Mouse (Mus musculus): ENCODE measurements around the gene Rap1a.

Rap1a gene

DNA sequence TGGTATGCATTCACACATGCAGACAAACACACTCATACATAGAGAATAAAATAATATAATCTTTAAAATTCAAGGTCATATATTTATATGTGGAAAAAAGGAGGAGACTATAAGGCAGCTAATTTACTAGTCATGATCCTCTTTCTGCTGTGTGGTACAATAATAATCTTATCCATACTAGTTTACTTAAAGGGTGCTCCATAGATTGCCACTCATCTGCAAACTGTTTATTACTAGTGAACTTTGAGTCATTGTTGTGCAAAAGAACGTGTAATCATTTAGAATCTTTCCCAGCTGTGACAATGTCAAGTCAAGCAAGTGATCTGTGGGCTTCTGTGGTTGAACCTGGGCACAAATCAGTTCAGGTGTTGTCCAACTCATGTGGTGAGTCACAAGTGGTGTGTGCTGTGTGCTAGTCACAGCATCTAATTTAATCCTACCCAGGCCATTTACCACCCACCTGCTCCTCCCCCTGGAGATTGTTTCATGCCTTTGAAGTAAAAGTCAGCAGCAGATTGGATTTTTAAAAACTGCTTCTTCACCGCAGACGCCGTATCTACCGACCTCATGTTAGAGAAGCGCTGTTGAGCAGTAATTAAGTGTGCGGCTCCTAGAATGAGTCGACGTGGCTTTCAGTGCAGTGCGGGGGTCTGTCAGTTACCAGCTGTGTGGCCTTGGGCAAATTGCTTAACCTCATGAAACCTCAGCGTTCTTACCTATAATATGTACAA, 5.5 kb upstream of the Rap1a start:
- DNase-seq (ENCODE audit: low read depth, low spot score): no peak

DNA sequence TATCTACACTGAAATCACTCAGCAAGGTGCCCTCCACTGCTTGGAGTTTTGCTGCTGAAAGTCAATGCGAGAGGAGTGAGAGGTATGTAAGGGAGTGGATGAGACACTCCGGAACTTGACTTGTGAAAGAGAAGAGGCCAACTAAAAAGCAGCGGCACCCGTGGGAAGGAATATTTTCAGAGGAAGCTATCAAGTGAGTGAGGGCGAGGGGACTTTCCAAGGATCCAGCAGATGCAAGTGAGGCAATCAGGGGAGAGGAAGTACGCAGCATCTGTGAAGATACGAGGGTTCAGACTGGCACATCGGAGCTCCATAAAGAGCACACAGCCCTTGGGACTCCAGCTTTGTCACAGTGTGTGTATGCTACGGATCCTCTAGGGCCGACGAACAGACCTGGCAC, 2.5 kb upstream of the Rap1a start:
- no peak for DNase-seq (ENCODE audit: low read depth, low spot score)

DNA sequence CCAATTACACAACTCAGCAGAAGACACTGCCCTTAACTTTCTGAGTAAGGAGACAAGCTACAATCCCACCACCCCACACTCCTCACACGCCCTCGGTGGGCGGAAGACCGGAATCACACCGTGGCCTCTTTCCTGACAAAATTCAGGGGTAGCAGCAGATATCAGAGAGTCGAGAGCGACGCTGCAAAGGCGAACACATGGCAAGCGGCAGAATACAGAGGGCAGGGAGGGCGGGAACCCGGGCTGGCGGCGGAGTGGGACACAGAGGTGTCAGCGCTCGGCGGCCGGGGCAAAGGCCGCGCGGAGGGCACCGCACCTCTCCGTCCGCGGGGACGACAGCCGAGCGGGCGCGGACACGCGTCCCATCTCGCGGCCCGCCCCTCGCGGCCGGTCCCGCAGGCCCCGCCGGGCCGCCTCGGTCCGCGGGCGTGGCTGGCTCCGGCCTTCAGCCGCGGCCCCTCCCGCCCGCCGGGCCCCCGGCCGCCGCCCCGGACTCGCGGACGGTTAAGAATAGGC, 403 bp downstream of the Rap1a start:
- DNase-seq (ENCODE audit: low read depth, low spot score): no peak

DNA sequence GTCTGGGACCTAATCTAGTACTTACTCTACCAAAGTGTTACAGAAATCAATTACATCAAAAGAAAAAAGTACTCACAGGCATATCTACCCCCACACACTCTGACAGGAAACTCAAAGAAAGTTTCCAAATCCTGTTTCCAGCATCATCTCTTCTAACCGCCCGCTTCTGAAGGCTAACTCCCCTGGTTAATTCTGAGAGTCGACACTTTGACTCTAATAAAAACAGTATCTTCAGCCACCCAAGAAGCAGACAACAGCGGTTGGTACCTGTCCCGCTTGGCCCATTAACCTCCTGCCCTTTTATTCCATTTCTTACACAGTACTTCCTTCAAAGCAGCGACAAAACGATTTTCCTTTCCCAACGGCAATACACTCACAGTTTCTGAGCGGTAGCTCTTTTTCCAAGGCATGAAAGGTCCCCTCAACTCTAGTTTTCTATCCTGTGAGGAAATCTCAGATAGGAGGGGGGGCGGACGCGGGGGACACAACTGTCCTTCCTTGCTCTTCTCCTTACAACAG, 921 bp downstream of the Rap1a start:
- DNase-seq (ENCODE audit: low read depth, low spot score): no peak

DNA sequence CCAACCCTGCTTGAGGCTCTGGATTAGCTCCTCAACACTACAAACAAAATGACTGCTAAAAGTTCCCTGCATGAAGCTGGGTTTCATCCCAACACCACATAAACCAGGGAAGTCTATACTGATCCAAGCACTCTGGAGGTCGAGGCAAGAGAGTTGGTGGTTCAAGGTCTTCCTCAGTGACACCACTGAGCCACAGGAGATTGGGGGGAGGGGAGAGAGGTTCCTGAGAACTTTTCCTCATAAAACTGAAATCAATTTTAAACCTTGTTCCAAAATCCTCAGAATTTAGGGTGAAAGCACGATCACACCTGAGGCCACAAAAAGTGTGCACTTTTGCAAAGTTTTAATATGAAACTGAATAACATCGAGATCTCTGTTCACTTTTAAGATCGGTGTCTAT, 1.8 kb downstream of the Rap1a start:
- no peak for DNase-seq (ENCODE audit: low read depth, low spot score)

DNA sequence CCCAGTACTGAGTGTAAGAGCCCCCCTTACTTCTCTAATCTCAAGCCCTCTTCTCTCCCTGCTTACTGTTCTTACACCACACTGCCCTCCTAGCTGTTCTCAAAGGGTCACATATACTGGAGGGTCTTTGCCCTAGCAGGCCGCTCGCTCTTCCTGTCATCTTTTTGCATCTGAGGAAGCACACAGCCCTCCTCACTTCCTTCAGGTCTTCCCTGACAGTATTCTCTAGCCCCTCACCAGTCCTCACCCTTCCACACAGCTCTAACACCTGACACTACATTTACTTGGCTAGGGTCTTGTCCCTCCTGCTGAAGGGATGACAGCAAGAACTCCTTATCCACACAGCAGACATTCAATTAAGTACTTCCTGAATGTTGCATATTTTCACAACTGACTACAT, 2.4 kb downstream of the Rap1a start:
- DNase-seq (ENCODE audit: low read depth, low spot score): no peak

DNA sequence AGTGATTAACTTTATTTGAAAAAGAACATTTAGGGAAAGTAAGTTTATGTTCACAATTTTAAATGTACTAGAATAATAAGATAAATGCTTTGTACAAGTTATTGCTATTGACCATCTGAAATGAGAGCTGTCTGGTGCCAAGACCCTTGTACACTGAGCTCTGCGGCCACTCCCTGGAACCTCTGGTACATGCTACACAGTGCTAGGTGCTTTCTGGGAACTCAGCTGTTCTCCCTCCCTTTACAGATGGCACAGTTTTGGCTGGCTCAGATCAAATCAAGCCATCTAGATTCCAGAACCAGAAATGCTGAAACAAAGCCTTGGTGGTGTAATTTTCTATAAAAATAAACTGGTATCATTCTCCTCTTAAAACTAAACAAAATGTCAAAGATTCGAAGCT, 3.7 kb downstream of the Rap1a start:
- DNase-seq (ENCODE audit: low read depth, low spot score): no peak

DNA sequence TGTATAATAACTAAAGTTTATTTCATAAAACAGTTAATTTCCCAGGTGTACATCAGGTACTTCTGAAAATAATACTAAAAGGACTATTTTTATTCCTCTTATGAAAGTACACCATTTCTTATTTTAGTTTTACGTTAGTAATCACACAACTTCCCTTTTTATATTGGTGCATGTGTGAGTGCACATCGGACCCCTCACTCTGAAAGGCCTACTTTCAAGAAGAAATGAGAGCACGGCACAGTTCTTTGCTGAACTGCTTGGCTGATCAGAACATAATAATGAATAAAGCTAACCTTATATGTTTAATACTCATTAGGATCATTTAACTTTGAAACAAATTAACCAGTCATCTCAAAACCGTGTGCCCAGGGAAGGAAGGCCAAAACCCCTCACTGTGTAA, 4.4 kb downstream of the Rap1a start:
- DNase-seq (ENCODE audit: low read depth, low spot score): no peak

DNA sequence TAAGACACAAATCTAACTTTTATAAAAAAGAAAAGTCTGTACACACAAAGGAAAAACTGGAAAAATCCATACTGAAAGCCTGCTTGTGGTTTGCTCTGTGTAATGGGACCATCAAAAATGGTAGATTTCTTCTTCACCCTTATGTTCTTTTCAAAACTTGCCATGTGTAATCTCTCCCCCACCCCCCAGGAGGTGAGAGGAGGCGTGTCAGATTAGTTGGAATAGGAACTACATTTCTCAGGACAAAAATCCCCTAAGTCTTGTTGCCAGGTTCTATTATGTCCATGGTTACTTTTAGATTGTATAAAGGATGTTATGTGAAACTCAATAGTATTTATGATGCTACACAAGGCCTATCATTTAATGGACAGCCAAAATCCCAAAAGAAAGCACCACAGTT, 6.8 kb downstream of the Rap1a start:
- no peak for DNase-seq (ENCODE audit: low read depth, low spot score)

DNA sequence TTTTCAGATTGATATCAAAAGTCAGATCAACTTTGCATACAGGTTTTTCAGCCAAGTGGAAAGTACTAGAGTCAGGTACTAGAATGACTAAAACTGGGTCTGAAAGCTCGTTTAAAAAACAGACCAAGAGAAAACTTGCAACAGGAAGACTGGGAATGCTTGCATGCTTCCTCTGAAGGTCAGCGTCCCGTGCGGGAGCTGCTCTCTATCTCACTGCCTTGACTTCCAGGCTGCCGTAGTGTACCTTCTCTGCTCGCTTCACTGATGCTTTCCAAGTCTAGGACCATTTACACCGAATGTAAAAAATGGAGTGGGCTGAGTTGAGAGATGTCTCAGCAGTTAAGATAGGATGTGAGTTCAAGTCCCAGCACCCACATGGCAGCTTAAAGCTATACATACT, 8.8 kb downstream of the Rap1a start:
- DNase-seq (ENCODE audit: low read depth, low spot score): no peak

DNA sequence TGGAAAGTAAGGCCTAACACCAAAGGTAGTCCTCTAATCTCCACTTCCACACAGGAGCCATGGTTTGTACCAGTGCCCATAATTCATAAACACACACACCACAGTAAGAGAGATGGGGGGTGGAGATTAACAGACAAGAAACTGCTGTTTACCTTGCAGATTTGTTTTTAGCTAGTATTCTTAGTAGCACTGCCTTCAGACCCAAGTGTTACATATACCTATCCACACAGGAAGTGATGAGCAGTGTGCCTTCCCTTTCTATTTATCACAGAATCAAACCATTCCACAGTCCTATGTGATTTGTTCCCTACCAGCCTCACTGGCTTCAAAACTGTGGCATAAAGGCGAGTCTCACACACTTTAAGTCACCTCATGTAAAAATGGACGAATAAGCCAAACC, 10.0 kb downstream of the Rap1a start:
- DNase-seq (ENCODE audit: low read depth, low spot score): no peak

DNA sequence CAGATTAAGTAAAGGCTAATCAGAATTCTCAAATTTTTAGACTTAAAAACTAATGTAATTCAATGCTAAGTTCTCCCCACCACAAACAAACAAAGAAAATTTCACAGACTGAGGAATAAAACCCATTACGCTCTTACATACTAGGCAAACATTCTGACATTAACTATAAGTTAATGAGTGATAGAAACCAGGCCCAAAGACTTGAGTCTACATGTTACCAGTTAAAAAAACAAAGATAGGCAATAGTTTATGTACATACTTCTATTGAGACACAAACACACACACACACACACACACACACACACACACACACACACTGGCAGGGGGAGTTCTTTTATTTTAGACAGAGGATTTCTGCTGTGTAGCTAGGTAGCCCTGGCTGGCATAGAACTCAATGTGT, 10.8 kb downstream of the Rap1a start:
- DNase-seq (ENCODE audit: low read depth, low spot score): no peak

DNA sequence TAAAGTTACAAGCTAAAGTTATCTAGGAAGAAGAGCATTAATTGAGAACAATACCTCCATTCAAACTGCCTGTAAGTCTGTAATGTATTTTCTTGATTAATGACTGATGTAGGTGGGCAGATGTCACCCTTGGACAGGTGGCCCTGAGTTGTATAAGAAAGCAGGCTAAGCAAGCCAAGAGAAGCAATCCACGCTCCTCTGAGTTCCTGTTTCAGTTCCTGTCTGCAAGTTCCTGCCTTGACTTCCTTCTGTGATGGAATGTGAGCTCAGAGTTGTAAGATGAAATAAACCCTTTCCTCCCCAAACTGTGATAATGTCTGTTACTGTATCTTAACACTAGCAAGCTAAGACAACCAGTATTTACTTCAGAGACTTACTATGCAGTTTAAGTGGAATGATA, 11.4 kb downstream of the Rap1a start:
- no peak for DNase-seq (ENCODE audit: low read depth, low spot score)

DNA sequence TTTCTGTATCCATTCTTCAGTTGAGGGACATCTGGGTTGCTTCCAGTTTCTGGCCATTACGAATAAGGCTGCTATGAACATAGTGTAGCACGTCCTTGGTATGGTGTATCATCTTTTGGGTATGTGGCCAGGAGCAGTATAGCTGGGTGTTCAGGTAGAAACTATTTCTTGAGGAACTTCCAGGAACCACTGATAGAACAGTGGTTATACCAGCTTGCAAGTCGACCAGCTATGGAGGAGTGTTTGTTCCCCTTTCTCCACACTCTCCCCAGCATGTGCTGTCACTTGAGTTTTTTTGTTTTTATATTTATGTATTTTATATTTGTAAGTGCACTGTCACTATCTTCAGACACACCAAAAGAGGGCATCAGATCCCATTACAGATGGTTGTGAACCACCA, 13.8 kb downstream of the Rap1a start:
- DNase-seq (ENCODE audit: low read depth, low spot score): no peak

DNA sequence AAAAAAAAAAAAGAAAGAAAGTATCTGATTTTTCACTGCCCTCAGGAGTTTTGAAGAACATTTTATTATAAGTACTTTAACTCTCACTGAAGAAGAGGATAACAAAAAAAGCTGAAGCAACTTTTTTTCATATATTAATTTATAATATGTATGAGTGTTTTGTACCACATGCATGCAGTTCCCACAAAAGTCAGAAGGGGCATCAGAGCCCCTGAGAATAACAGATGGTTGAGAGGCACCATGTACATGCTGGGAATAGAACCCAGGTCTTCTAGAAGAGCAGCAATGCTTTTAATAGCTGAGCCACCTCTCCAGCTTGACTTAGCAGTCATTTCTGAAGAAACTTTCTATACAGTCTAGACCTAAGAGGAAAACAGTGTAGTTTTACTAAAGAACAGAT, 15.3 kb downstream of the Rap1a start:
- no peak for DNase-seq (ENCODE audit: low read depth, low spot score)

DNA sequence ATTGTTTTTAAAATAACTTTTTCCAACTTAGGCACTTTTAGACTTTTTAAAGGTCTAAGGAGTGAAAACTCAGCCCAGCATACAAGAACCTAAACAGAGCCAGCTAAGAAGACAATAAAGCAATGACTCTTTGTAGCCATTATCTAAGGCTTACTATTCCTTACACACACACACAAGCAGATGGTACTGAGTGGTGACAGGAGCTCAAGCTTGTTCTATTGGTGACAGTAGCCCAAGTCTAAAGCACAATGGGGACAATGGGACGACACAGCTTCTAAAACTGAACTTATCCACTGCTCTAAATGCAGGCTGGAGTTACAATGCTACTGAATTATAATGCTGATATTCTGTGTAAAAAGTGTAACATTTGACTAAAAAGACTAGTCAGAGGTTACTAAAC, 17.3 kb downstream of the Rap1a start:
- no peak for DNase-seq (ENCODE audit: low read depth, low spot score)

DNA sequence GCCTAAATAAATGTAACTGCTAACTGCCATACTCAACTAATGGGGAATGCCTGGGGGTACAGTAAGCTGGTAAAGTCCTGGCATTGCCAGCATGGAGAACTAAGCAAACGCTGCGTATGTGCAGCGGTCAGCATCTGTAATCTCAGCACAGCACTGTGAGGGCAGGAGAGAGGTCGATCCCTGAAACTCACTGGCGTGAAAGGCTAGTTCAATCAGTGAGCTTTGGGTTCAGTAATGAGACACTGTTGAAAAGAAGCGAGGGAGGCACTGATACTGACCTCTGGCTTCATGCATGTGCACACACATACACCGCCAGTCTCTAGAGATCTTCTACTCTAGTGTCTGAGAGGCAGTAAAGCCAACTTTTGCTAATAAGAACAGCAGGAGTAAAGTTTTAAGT, 18.7 kb downstream of the Rap1a start:
- no peak for DNase-seq (ENCODE audit: low read depth, low spot score)

DNA sequence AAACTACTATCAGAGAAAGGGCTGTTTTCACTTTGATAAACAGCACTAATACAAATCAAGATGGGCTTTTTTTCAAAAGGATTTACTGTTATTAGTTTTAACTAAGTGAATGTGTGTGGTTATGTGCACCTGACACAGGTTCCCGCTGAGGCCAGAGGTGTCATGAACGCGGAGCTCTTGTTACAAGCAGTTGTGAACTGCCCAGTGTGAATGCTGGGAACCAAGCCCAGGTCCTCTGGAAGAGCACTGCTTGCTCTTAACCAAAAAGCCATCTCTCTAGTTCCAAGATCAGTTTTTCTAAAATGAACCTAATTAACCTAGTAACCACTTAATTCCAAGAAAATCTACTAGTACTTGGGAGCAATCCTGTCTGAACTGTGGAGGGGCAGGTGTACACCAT, 23.1 kb downstream of the Rap1a start:
- DNase-seq (ENCODE audit: low read depth, low spot score): no peak

DNA sequence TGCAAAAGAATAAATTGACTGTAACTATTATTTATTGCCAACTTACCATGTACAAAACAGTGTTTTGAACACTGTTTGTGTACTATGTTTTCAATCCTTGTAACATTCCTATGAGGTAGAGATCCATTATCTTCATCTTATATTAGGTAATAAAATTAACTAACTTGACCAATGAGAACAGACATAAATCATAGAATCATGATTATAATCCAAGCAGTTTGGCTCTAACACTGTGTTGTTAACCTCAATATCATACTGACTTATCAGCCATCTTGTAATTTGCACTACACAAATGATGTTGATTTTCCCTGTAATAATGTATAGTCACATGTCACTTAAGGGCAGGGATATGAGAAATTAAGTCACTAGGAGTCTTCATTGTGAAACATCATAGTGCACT, 26.6 kb downstream of the Rap1a start:
- no peak for DNase-seq (ENCODE audit: low read depth, low spot score)

DNA sequence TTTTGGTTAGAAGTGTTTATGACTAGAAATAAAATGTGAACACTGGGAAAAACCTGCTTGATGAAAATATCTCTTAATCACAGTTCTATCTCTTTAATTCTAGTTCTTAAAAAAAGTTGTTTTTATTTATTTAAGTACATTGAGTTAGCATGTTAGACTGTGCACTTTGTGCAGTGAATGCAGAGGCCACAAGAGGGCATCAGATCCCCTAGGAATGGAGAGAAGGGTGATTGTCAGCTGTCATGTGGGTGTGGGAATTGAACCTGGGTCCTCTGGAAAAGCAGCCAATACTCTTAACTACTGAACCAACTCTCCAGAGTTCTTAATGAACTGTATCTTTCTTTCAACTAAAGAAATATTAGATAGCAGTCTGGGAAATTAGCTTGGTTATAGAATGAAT, 29.6 kb downstream of the Rap1a start:
- peak; percentile 42 for DNase-seq (ENCODE audit: low read depth, low spot score)

DNA sequence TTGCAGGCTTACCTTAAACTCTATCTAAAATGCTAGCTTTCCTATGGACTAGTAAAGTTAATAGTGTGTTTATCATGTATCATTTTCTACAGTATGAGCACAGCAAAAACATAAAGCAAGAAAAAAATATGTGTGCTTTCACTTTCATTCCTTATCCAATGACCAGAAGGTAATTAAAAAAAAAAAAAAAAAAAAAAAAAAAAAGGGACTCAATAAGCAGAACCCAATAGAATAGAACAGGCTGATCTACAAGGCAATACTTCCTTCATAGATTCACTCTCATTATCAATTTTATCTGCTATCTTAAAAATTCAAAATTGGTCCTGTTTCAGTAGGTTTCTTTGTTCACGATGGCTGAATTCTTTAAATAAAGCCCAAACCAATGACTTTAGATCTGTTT, 30.3 kb downstream of the Rap1a start:
- DNase-seq (ENCODE audit: low read depth, low spot score): no peak

DNA sequence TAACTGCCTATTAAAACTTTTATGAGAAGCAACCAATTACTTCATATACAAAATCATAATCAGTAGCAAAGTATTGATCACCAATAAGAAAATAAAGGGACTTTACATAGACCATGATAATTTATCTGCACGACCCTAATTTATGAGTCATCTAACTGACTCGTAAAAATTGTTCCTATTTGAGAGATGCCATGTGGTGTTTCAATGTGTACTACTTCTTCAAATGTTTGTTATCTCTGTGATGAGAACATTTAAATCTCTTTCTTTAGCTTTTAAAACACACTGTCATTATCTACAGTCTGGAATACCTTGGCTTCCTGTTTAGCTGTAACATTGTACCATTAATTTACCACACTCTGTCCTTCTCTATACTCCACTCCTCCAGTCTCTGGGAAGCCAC, 31.8 kb downstream of the Rap1a start:
- no peak for DNase-seq (ENCODE audit: low read depth, low spot score)

DNA sequence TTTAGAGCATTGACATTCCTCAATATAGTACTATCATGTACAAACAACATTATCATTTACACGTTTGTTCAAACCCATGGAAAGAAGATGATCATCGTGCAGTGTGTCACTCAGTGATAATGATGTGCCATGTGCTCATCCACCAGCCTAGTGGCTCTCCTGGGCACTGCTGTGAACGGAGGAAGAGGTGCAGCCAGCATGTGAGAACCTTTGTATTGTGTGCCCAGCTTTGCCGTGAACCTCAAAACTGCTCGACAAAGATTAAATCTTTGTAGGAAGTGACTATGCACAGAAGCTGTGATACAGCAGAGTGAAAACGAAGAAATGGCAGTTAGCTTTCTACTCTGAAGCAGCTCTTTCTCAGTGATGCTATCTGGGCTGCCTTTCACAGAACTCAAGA, 32.6 kb downstream of the Rap1a start:
- no peak for DNase-seq (ENCODE audit: low read depth, low spot score)
